ENCODE assay signal across 8 mouse cellular contexts in the genomic region with DNA sequence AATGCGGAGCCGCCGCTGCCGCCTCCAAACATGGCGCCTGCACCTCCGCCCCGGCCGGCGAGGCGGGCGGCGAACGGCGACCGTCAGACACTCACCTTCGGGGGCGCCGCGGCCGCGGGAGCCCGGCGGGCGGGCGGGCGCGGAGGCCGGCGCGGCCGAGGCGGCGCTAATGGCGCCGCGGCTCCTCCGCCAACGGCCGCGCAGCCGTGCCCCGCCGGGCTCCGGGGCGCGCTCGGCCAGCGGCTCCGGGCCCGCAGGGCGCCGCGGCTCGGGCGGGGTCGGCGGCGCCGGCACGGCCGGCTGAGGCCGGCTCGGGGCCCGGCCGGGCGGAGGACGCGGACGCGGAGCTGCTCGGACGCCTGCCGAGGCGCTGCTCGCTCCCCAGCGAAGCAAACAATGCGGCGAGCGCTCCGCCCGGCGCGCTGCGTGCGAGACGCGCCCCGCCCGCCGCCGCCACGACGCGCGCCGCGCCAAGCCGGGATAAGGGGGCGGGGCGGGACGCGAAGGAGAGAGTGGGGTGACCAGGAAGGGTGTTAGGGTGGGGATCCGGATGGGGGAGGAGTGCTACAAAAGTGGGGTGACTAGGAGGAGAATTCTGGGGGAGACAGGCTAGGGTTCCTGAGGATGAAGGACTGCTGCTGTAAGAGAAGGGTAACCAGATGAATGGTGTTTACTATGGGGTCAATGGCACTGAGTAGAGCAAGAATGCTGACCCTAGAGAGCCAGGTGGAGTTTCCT. TPM values are rescaled to one million over a fixed set of nuclear protein-coding genes. Genes with fewer than 3 reads are reported as not detected.
DNase-seq lines count a peak whose midpoint lies in the region; ATAC-seq and TF ChIP-seq lines count a peak whose summit lies in the region.

A gene (minus strand): TSS at position 400 of the 738 bp plus-strand sequence.

- peak within 1 kb of the TSS; percentile 53 for H3K27ac ChIP-seq in MEL (ENCODE audit: control insufficient read depth, low read depth, low read length)
- H3K27ac ChIP-seq in lung, postnatal 0 days (ENCODE audit: low read length): peak within 1 kb of the TSS; percentile 94

- peak in 1 of 2 experiments; percentile 73; a peak in 2 of 4 replicates for TF ChIP-seq POLR2A in MEL (IDR thresholded peaks at IDR 0.05; ENCODE audit: control insufficient read depth in 1 of 2, insufficient read depth in 1 of 2, low read depth in 1 of 2, low read length in 2 of 2, poor library complexity in 1 of 2)

- H3K27me3 ChIP-seq in MEL (ENCODE audit: control insufficient read depth in 1 of 2, insufficient read depth in 2 of 2, low read length in 2 of 2): no peaks in the 10 kb centered on the region
- H3K27me3 ChIP-seq in lung, postnatal 0 days (replicated peaks; ENCODE audit: insufficient read depth, low read length): no peaks in the 10 kb centered on the region

- peak; percentile 78 for ATAC-seq in frontal cortex, adult (ENCODE audit: low TSS enrichment)
- peak; percentile 17 to 37; a peak in 2 of 4 replicates for ATAC-seq in hematopoietic stem cell, adult 5-6 weeks (replicated peaks in 1 of 2; ENCODE audit: insufficient read depth in 1 of 2, low FRiP score in 2 of 2, low TSS enrichment in 1 of 2, low read depth in 1 of 2, poor library complexity in 2 of 2, severe bottlenecking in 2 of 2)
- ATAC-seq in lung, postnatal 0 days: peak; percentile 88

- no peak for TF ChIP-seq CTCF in MEL (IDR thresholded peaks at IDR 0.05 in 2 of 3, conservative IDR thresholded peaks at IDR 0.05 in 1 of 3; ENCODE audit: control insufficient read depth in 1 of 3, insufficient read depth in 1 of 3, low read depth in 2 of 3, low read length in 3 of 3, poor library complexity in 1 of 3, severe bottlenecking in 1 of 3)
- no peak for TF ChIP-seq CTCF in lung, postnatal 0 days (IDR thresholded peaks at IDR 0.05)

- H3K4me1 ChIP-seq in MEL (ENCODE audit: control insufficient read depth in 1 of 2, insufficient read depth in 2 of 2, low read length in 2 of 2): peaks cover 8 to 28% of the 10 kb centered on the region in 2 experiments
- peaks cover 12% of the 10 kb centered on the region for H3K4me1 ChIP-seq in lung, postnatal 0 days (ENCODE audit: insufficient read depth, low read depth, low read length)

- peak; percentile 88 for DNase-seq in MEL (ENCODE audit: low read depth, low spot score)
- peak; percentile 81 for DNase-seq in cerebellum, adult 8-10 months
- DNase-seq in layer of hippocampus, postnatal 10 days (ENCODE audit: low spot score in 2 of 2): peak; percentile 77 to 87
- DNase-seq in lung, postnatal 0 days (ENCODE audit: low spot score): peak; percentile 84
- peak; percentile 76 for DNase-seq in ovary, postnatal 14 days (ENCODE audit: low spot score)
- DNase-seq in thymus, postnatal 14 days: peak; percentile 89

- H3K79me2 ChIP-seq in MEL (ENCODE audit: control insufficient read depth, insufficient read depth, low read length, poor library complexity): peaks cover 48% of the 10 kb centered on the region

- peaks cover 2 to 27% of the 10 kb centered on the region in 2 experiments for H3K36me3 ChIP-seq in MEL (ENCODE audit: control insufficient read depth in 1 of 2, insufficient read depth in 2 of 2, low read length in 2 of 2)
- H3K36me3 ChIP-seq in lung, postnatal 0 days (ENCODE audit: insufficient read depth, low read length): peaks cover 11% of the 10 kb centered on the region; the same call in 1 of the 2 replicates

- peak within 1 kb of the TSS; percentile 95 for H3K9ac ChIP-seq in MEL (ENCODE audit: control insufficient read depth, low read depth, low read length, poor library complexity, severe bottlenecking)
- peak within 1 kb of the TSS; percentile 98 for H3K9ac ChIP-seq in lung, postnatal 0 days (replicated peaks; ENCODE audit: low read depth)

- H3K4me3 ChIP-seq in MEL (ENCODE audit: control insufficient read depth in 1 of 2, insufficient read depth in 1 of 2, low read depth in 2 of 2, low read length in 2 of 2): peak within 1 kb of the TSS; percentile 94 to 99
- H3K4me3 ChIP-seq in lung, postnatal 0 days (ENCODE audit: low read depth, low read length): peak within 1 kb of the TSS; percentile 97

- peak within 1 kb of the TSS; percentile 62 for H3K4me2 ChIP-seq in lung, postnatal 0 days (replicated peaks; ENCODE audit: low read depth, low read length)

- under 1% methylated on average over 53 of the region's 103 CpGs for WGBS in lung, postnatal 0 days

- TF ChIP-seq EP300 in MEL (IDR thresholded peaks at IDR 0.05; ENCODE audit: low read depth in 1 of 2, low read length in 2 of 2): peak in 1 of 2 experiments; percentile 41; a peak in 1 of 4 replicates
- no peak for TF ChIP-seq EP300 in lung, postnatal 0 days (IDR thresholded peaks at IDR 0.05)

- TF ChIP-seq RAD21 in MEL (IDR thresholded peaks at IDR 0.05; ENCODE audit: low read depth, low read length): no peak

- H3K9me3 ChIP-seq in MEL (replicated peaks; ENCODE audit: insufficient read depth, low read length): no peaks in the 10 kb centered on the region
- no peaks in the 10 kb centered on the region for H3K9me3 ChIP-seq in lung, postnatal 0 days (ENCODE audit: low read length)

TF ChIP-seq in MEL, 35 proteins besides CTCF, POLR2A, EP300 and RAD21:
- TF ChIP-seq CHD1 (IDR thresholded peaks at IDR 0.05; ENCODE audit: low read depth, low read length): no peak
- TF ChIP-seq ZKSCAN1 (IDR thresholded peaks at IDR 0.05; ENCODE audit: low read depth, low read length): no peak
- TF ChIP-seq BHLHE40 (IDR thresholded peaks at IDR 0.05; ENCODE audit: borderline replicate concordance, low read depth, low read length): no peak
- peak; percentile 68 for TF ChIP-seq NELFE (IDR thresholded peaks at IDR 0.05; ENCODE audit: low read depth, low read length)
- TF ChIP-seq RCOR1 (IDR thresholded peaks at IDR 0.05; ENCODE audit: low read depth, low read length): no peak
- no peak for TF ChIP-seq MYB (IDR thresholded peaks at IDR 0.05; ENCODE audit: low read depth, low read length)
- no peak for TF ChIP-seq KAT2A (conservative IDR thresholded peaks at IDR 0.05; ENCODE audit: low read depth, low read length)
- peak; percentile 50; the same call in 1 of the 2 replicates for TF ChIP-seq ELF1 (IDR thresholded peaks at IDR 0.05; ENCODE audit: low read depth, low read length)
- TF ChIP-seq JUND (IDR thresholded peaks at IDR 0.05; ENCODE audit: low read depth, low read length): no peak
- TF ChIP-seq UBTF (IDR thresholded peaks at IDR 0.05; ENCODE audit: borderline replicate concordance, insufficient read depth, low read depth, low read length): peak; percentile 19; the same call in 1 of the 2 replicates
- no peak for TF ChIP-seq SMC3 (IDR thresholded peaks at IDR 0.05; ENCODE audit: low read depth, low read length)
- TF ChIP-seq ZMIZ1 (IDR thresholded peaks at IDR 0.05; ENCODE audit: low read depth, low read length): peak; percentile 84
- TF ChIP-seq CHD2 (IDR thresholded peaks at IDR 0.05; ENCODE audit: low read length): peak; percentile 7; the same call in 1 of the 2 replicates
- TF ChIP-seq E2F4 (IDR thresholded peaks at IDR 0.05; ENCODE audit: borderline replicate concordance, low read depth, low read length): no peak; the same call in 1 of the 2 replicates
- TF ChIP-seq MEF2A (IDR thresholded peaks at IDR 0.05; ENCODE audit: extremely low read depth, insufficient replicate concordance, low read depth, low read length, poor library complexity, severe bottlenecking): no peak
- no peak for TF ChIP-seq TAL1 (IDR thresholded peaks at IDR 0.05; ENCODE audit: low read length)
- no peak for TF ChIP-seq GATA1 (IDR thresholded peaks at IDR 0.05; ENCODE audit: low read depth, low read length)
- no peak for TF ChIP-seq MAFK (IDR thresholded peaks at IDR 0.05; ENCODE audit: borderline replicate concordance, low read depth, low read length)
- no peak for TF ChIP-seq ZNF384 (IDR thresholded peaks at IDR 0.05; ENCODE audit: low read depth, low read length)
- no peak for TF ChIP-seq GABPA (IDR thresholded peaks at IDR 0.05; ENCODE audit: low read depth, low read length)
- TF ChIP-seq USF2 (IDR thresholded peaks at IDR 0.05; ENCODE audit: borderline replicate concordance in 1 of 2, insufficient read depth in 1 of 2, low read depth in 1 of 2, low read length in 2 of 2): no peak
- no peak for TF ChIP-seq NRF1 (IDR thresholded peaks at IDR 0.05; ENCODE audit: insufficient read depth, low read depth, low read length, poor library complexity, severe bottlenecking)
- TF ChIP-seq HCFC1 (IDR thresholded peaks at IDR 0.05; ENCODE audit: low read depth, low read length): peak; percentile 75
- TF ChIP-seq TBP (IDR thresholded peaks at IDR 0.05; ENCODE audit: low read depth, low read length): peak; percentile 83
- no peak for TF ChIP-seq MYC (IDR thresholded peaks at IDR 0.05; ENCODE audit: low read depth, low read length)
- TF ChIP-seq POLR2AphosphoS2 (IDR thresholded peaks at IDR 0.05; ENCODE audit: low read length): peak; percentile 74; the same call in 1 of the 2 replicates
- TF ChIP-seq TCF12 (IDR thresholded peaks at IDR 0.05; ENCODE audit: low read depth, low read length): peak; percentile 52; the same call in 1 of the 2 replicates
- TF ChIP-seq ETS1 (IDR thresholded peaks at IDR 0.05; ENCODE audit: low read depth, low read length): 0 out of 2 replicates have a peak, but pooled peaks have one; percentile 46
- 0 out of 2 replicates have a peak, but pooled peaks have one; percentile 12 for TF ChIP-seq MAX (IDR thresholded peaks at IDR 0.05; ENCODE audit: low read length)
- peak; percentile 59; the same call in 1 of the 2 replicates for TF ChIP-seq MXI1 (IDR thresholded peaks at IDR 0.05; ENCODE audit: low read depth, low read length)
- peak; percentile 69 for TF ChIP-seq SIN3A (IDR thresholded peaks at IDR 0.05; ENCODE audit: low read length)
- peak; percentile 90 for TF ChIP-seq MAZ (IDR thresholded peaks at IDR 0.05; ENCODE audit: low read depth, low read length)

RNA-seq across cellular contexts. Expression of the gene that starts here (rescaled TPM):
- total RNA-seq in MEL (2012; rRNA removed): 33.7 and 33.8 TPM in 2 replicates
- 10 to 100 TPM; 43.1 to 72.7 TPM for polyA plus RNA-seq in MEL (2012; ENCODE audit: insufficient read depth in 1 of 2, insufficient read length in 2 of 2, low read depth in 1 of 2, low replicate concordance in 2 of 2, missing spikeins in 1 of 2)
- total RNA-seq in hematopoietic stem cell, adult 5-6 weeks (2017): 72.2 and 75.5 TPM in 2 replicates
- total RNA-seq in layer of hippocampus, postnatal 10 days (2021): 10 to 100 TPM; 51.7 to 58.7 TPM
- polyA plus RNA-seq in lung, postnatal 0 days (2015; fragmentation: Nextera tagmentation; extraction: Ambion mirVana): 17.1 and 18.1 TPM in 2 replicates

Comparison
In these comparisons a context has a peak if more than half of its experiments do, and no peak if none do; other contexts are left out.
1. Peak in every context shown above with its lines: DNase-seq, ATAC-seq, H3K4me3 ChIP-seq and H3K27ac ChIP-seq.
2. ATAC-seq: peak in every context shown above with its lines; median percentile 88 in lung, postnatal 0 days; 78 in frontal cortex, adult; 27 in hematopoietic stem cell, adult 5-6 weeks.